Mouse (Mus musculus) kidney, postnatal 25 days (tissue): ENCODE results near the gene Rps6ka2.
"Not testable (repeated sequence)": the region's sequence is repeated elsewhere in the genome, so short reads cannot be mapped to it uniquely, and the experiment has no call there.

Experiments used
- DNase-seq, 2 experiments: peaks; one replicate each; pipeline ENCODE4 v3.0.0; 2021; ENCODE audit warnings: mixed read lengths in 2 of 2

Gene Rps6ka2

GRCm38 (mm10) chr17:7170304-7171295 is 685 bp downstream of the Rps6ka2 start:
- DNase-seq: peak in 1 of 2 experiments; percentile 34

- DNase-seq: no peak
Observed at GRCm38 (mm10) chr17:7173331-7174028, 3.6 kb downstream of the Rps6ka2 start.

- no peak for DNase-seq
Observed at GRCm38 (mm10) chr17:7175293-7175692, 5.4 kb downstream of the Rps6ka2 start.

GRCm38 (mm10) chr17:7176394-7176793 is 6.5 kb downstream of the Rps6ka2 start:
- DNase-seq: peak; percentile 64 to 69

- DNase-seq: no peak
Observed at GRCm38 (mm10) chr17:7178196-7178595, 8.3 kb downstream of the Rps6ka2 start.

- DNase-seq: no peak
Observed at GRCm38 (mm10) chr17:7182187-7182586, 12.3 kb downstream of the Rps6ka2 start.

- not testable (repeated sequence) for DNase-seq
Observed at GRCm38 (mm10) chr17:7187037-7187436, 17.1 kb downstream of the Rps6ka2 start.

GRCm38 (mm10) chr17:7189425-7189824 is 19.5 kb downstream of the Rps6ka2 start:
- no peak for DNase-seq

- no peak for DNase-seq
Observed at GRCm38 (mm10) chr17:7189975-7190374, 20.1 kb downstream of the Rps6ka2 start.

- DNase-seq: peak; percentile 28 to 48
Observed at GRCm38 (mm10) chr17:7194140-7194840, 24.4 kb downstream of the Rps6ka2 start.

GRCm38 (mm10) chr17:7197121-7197925 is 27.4 kb downstream of the Rps6ka2 start:
- peak; percentile 39 to 58 for DNase-seq

GRCm38 (mm10) chr17:7204771-7205406 is 35.0 kb downstream of the Rps6ka2 start:
- peak in 1 of 2 experiments; percentile 12 for DNase-seq

GRCm38 (mm10) chr17:7206434-7207145 is 36.7 kb downstream of the Rps6ka2 start:
- peak in 1 of 2 experiments; percentile 17 for DNase-seq

- no peak for DNase-seq
Observed at GRCm38 (mm10) chr17:7210648-7211047, 40.7 kb downstream of the Rps6ka2 start.

GRCm38 (mm10) chr17:7211893-7212292 is 42.0 kb downstream of the Rps6ka2 start:
- DNase-seq: peak in 1 of 2 experiments; percentile 17

- peak in 1 of 2 experiments; percentile 18 for DNase-seq
Observed at GRCm38 (mm10) chr17:7213214-7213613, 43.3 kb downstream of the Rps6ka2 start.

GRCm38 (mm10) chr17:7214061-7214460 is 44.1 kb downstream of the Rps6ka2 start:
- DNase-seq: peak in 1 of 2 experiments; percentile 7

- DNase-seq: peak in 1 of 2 experiments; percentile 31
Observed at GRCm38 (mm10) chr17:7217791-7218329, 47.9 kb downstream of the Rps6ka2 start.

GRCm38 (mm10) chr17:7218396-7218795 is 48.5 kb downstream of the Rps6ka2 start:
- no peak for DNase-seq

- DNase-seq: peak in 1 of 2 experiments; percentile 25
Observed at GRCm38 (mm10) chr17:7219044-7219718, 49.3 kb downstream of the Rps6ka2 start.
